Mouse (Mus musculus) liver, postnatal 0 days (tissue): ENCODE results near the gene Nt5c3. TPM values are rescaled to one million over a fixed set of nuclear protein-coding genes. Genes with fewer than 3 reads are reported as not detected.

Experiments
- ATAC-seq: fragments of 200-750 bp; cut with Nextera tagmentation; 2 replicates; pipeline ENCODE4 v1.8.0; 2017; ENCODE audit warnings: mild to moderate bottlenecking, moderate library complexity
- DNase-seq: peaks from one replicate; pipeline ENCODE4 v3.0.0-alpha.2; 2016
- H3K27ac ChIP-seq: fragments of 300-500 bp; sonication (generic); 2 replicates; pipeline ENCODE4 v1.5.1; 2014; ENCODE audit warnings: antibody characterized with exemption, moderate library complexity, mild to moderate bottlenecking, low read depth
- H3K27me3 ChIP-seq: fragments of 300-500 bp; sonication (generic); 2 replicates; pipeline ENCODE4 v1.6.1; 2014; ENCODE audit warnings: low read length, control low read depth, mixed read lengths; ENCODE audit not compliant: insufficient read depth
- H3K36me3 ChIP-seq: fragments of 300-500 bp; sonication (generic); replicated peaks from 2 replicates; pipeline ENCODE4 v1.6.1; 2014; ENCODE audit warnings: mild to moderate bottlenecking, control low read depth, low read length, moderate library complexity, mixed read lengths; ENCODE audit not compliant: insufficient read depth
- H3K4me1 ChIP-seq: fragments of 300-500 bp; sonication (generic); 2 replicates; pipeline ENCODE4 v1.6.1; 2014; ENCODE audit warnings: antibody characterized with exemption, mild to moderate bottlenecking, control low read depth; ENCODE audit not compliant: insufficient read depth
- H3K4me2 ChIP-seq: fragments of 300-500 bp; sonication (generic); 2 replicates; pipeline ENCODE4 v1.6.1; 2014; ENCODE audit warnings: low read depth, mild to moderate bottlenecking, low read length, moderate library complexity, mixed read lengths
- H3K4me3 ChIP-seq: fragments of 300-500 bp; sonication (generic); 2 replicates; pipeline ENCODE4 v1.5.1; 2014; ENCODE audit warnings: low read depth, low read length
- H3K9ac ChIP-seq: fragments of 300-500 bp; sonication (generic); replicated peaks from 2 replicates; pipeline ENCODE4 v1.6.1; 2014; ENCODE audit warnings: mild to moderate bottlenecking, moderate library complexity
- H3K9me3 ChIP-seq: fragments of 300-500 bp; sonication (generic); 2 replicates; pipeline ENCODE4 v1.6.1; 2016; ENCODE audit warnings: mild to moderate bottlenecking, control low read depth, low read length, mixed read lengths
- CTCF ChIP-seq: sonication (generic); IDR thresholded peaks from 2 replicates; pipeline ENCODE4 v1.5.1; 2016; ENCODE audit warnings: antibody characterized with exemption, low read depth
- EP300 ChIP-seq: IDR thresholded peaks from 2 replicates; pipeline ENCODE4 v1.6.1; 2016; ENCODE audit warnings: antibody characterized with exemption, low read depth, mild to moderate bottlenecking
- WGBS: fragments of 180-500 bp; shearing (Covaris S2); extraction: QIAGEN DNeasy Blood & Tissue Kit; methylation state at CpG from one replicate; pipeline ENCODE4 v1.1.7; 2014; ENCODE audit not compliant: insufficient replicate concordance; 5-methylcytosine and 5-hydroxymethylcytosine counted together
- polyA plus RNA-seq: library from polyadenylated mRNA; unstranded; fragments of >200 nt; fragmentation: Nextera tagmentation; extraction: Ambion mirVana; gene quantifications from 2 replicates; pipeline ENCODE4 v1.2.1, GENCODE M21; 2015

The Nt5c3 gene
- polyA plus RNA-seq, 1 experiment from 2014 or later, result 127 TPM

DNA sequence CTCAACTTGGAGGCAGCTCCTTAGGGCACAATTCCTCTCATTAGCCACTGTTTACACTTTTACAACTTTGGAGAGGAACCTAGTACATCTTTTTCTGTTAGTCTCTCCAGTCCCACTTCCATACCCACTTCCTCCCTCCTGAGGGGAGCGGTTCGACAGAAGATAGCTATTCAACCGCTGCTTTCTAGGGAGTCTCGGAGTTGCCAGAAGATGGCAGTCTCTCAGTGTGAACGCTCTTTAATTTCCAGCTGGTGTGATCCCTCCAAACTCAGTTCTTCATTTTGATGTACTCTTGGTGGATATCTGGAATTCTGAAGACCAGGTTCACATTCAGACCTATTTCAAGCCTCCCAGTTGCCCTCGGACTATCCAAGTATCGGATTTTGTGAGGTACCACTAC is 73.4 kb downstream of the Nt5c3 start:
- ATAC-seq (no peak), DNase-seq (no peak)
- no peak overlapping the region for H3K4me2 ChIP-seq
- 50% methylated on average over 7 of the region's 7 CpGs for WGBS
- no peak overlapping the region for H3K4me3 ChIP-seq
- no peaks in the 10 kb centered on the region for H3K9me3 ChIP-seq
- H3K27ac ChIP-seq, result no peak overlapping the region
- no peaks in the 10 kb centered on the region for H3K27me3 ChIP-seq
- TF ChIP-seq EP300, result no peak
- TF ChIP-seq CTCF, result peak; percentile 64
- no peak overlapping the region for H3K9ac ChIP-seq
- no peaks in the 10 kb centered on the region for H3K4me1 ChIP-seq
- no peaks in the 10 kb centered on the region for H3K36me3 ChIP-seq

DNA sequence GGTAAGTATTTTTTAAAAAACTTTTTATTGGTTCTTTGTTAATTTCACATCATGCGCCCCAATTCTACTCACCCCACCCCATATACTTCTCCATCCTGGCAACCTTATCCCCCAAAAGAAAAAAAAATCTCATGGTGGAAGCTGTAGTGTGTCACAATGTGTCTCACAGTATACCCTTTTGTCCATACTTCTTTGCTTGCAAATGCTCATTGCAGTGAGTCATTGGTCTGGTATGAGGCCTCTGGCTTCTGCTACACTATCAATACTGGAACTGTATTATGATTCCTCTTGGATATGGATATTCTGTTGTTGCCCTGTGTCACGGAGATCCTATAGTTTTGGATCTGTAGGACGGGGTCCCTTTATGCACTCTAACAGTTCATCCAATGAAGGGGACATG is 74.8 kb downstream of the Nt5c3 start:
- ATAC-seq (no peak), DNase-seq (no peak)
- 0 out of 2 replicates have a peak, but pooled peaks cover 10% of the 10 kb centered on the region for H3K4me1 ChIP-seq
- no peaks in the 10 kb centered on the region for H3K9me3 ChIP-seq
- H3K36me3 ChIP-seq, result no peaks in the 10 kb centered on the region
- H3K27ac ChIP-seq, result no peak overlapping the region
- no peaks in the 10 kb centered on the region for H3K27me3 ChIP-seq
- no peak overlapping the region for H3K4me3 ChIP-seq
- WGBS, result 80% methylated on average over 3 of the region's 3 CpGs
- no peak for TF ChIP-seq CTCF
- H3K9ac ChIP-seq, result no peak overlapping the region
- no peak overlapping the region for H3K4me2 ChIP-seq

GRCm38 (mm10) chr6:56844365-56844764 is 79.4 kb downstream of the Nt5c3 start:
- WGBS, result 59% methylated on average over 2 of the region's 2 CpGs
- Histone ChIP-seq H3K9me3 (no peaks in the 10 kb centered on the region), H3K4me1 (0 out of 2 replicates have a peak, but pooled peaks cover 10% of the 10 kb centered on the region), H3K4me3 (no peak overlapping the region), H3K9ac (no peak overlapping the region), H3K27me3 (no peaks in the 10 kb centered on the region), H3K4me2 (no peak overlapping the region), H3K36me3 (no peaks in the 10 kb centered on the region), H3K27ac (no peak overlapping the region)
- no peak for ATAC-seq
- no peak for DNase-seq
- TF ChIP-seq CTCF, result no peak
- peak; percentile 57; the same call in 1 of the 2 replicates for TF ChIP-seq EP300

GRCm38 (mm10) chr6:56843229-56843628 is 80.5 kb downstream of the Nt5c3 start:
- no peak overlapping the region for H3K4me3 ChIP-seq
- no peaks in the 10 kb centered on the region for H3K27me3 ChIP-seq
- no peaks in the 10 kb centered on the region for H3K9me3 ChIP-seq
- H3K9ac ChIP-seq, result no peak overlapping the region
- 0 out of 2 replicates have a peak, but pooled peaks cover 10% of the 10 kb centered on the region for H3K4me1 ChIP-seq
- DNase-seq (no peak), ATAC-seq (no peak)
- H3K36me3 ChIP-seq, result no peaks in the 10 kb centered on the region
- H3K27ac ChIP-seq, result no peak overlapping the region
- no peak for TF ChIP-seq EP300
- TF ChIP-seq CTCF, result no peak
- no peak overlapping the region for H3K4me2 ChIP-seq
- WGBS, result 80% methylated on average over 3 of the region's 3 CpGs

GRCm38 (mm10) chr6:56837621-56838020 is 86.1 kb downstream of the Nt5c3 start:
- Histone ChIP-seq H3K9ac (no peak overlapping the region), H3K9me3 (no peaks in the 10 kb centered on the region), H3K36me3 (no peaks in the 10 kb centered on the region; the same call in 1 of the 2 replicates), H3K4me3 (no peak overlapping the region), H3K27me3 (no peaks in the 10 kb centered on the region), H3K27ac (no peak overlapping the region), H3K4me1 (peaks cover 3% of the 10 kb centered on the region; the same call in 1 of the 2 replicates), H3K4me2 (no peak overlapping the region)
- ATAC-seq (no peak), DNase-seq (no peak)
- 86% methylated on average over 3 of the region's 3 CpGs for WGBS
- TF ChIP-seq CTCF, result no peak
- no peak for TF ChIP-seq EP300

- TF ChIP-seq CTCF (no peak), EP300 (no peak)
- Histone ChIP-seq H3K4me1 (peaks cover 3% of the 10 kb centered on the region; the same call in 1 of the 2 replicates), H3K36me3 (no peaks in the 10 kb centered on the region; the same call in 1 of the 2 replicates), H3K27ac (no peak overlapping the region), H3K9me3 (no peaks in the 10 kb centered on the region), H3K27me3 (no peaks in the 10 kb centered on the region), H3K9ac (no peak overlapping the region), H3K4me3 (no peak overlapping the region), H3K4me2 (no peak overlapping the region)
- 89% methylated on average over 12 of the region's 12 CpGs for WGBS
- ATAC-seq, result no peak
- DNase-seq, result no peak
These were observed 86.6 kb downstream of the Nt5c3 start for GRCm38 (mm10) chr6:56837166-56837565.

DNA sequence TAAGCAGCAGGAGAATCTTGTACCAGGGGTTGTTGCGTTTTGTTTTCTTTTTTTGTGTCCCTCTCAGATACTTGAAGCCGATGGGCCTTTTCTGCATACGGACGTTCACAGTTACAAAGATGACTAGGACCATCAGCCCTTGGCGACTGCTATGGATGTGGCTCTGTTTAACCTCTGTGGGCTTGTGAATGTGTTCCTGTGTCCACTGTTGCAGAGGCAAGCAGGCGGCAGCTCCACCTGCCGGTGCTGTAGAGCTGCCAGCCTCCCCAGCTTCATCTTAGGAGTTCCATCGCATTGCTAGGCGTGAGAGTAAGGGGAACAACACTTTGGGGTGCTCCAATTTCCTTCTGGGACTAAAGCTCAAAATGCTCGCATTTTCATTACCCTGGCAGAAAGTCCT is 88.2 kb downstream of the Nt5c3 start:
- H3K27ac ChIP-seq, result no peak overlapping the region
- no peaks in the 10 kb centered on the region for H3K9me3 ChIP-seq
- H3K4me1 ChIP-seq, result peaks cover 3% of the 10 kb centered on the region; the same call in 1 of the 2 replicates
- no peaks in the 10 kb centered on the region; the same call in 1 of the 2 replicates for H3K36me3 ChIP-seq
- ATAC-seq, result no peak
- H3K4me2 ChIP-seq, result no peak overlapping the region
- H3K9ac ChIP-seq, result no peak overlapping the region
- TF ChIP-seq CTCF (no peak), EP300 (no peak)
- H3K4me3 ChIP-seq, result no peak overlapping the region
- no peaks in the 10 kb centered on the region for H3K27me3 ChIP-seq
- WGBS, result 81% methylated on average over 10 of the region's 10 CpGs
- DNase-seq, result no peak
